Mouse (Mus musculus) ES-Bruce4 (cell line): ENCODE measurements around the gene Meioc.

Experiments
- CTCF ChIP-seq: IDR thresholded peaks from one replicate; pipeline ENCODE4 v1.8.1; 2011; ENCODE audit warnings: low read depth, low read length
- EP300 ChIP-seq: IDR thresholded peaks from 2 replicates; pipeline ENCODE4 v1.6.1; 2011; ENCODE audit warnings: low read depth, low read length; ENCODE audit not compliant: insufficient read depth
- POLR2A ChIP-seq: IDR thresholded peaks from one replicate; pipeline ENCODE4 v1.8.1; 2011; ENCODE audit warnings: low read length; ENCODE audit not compliant: insufficient read depth

DNA sequence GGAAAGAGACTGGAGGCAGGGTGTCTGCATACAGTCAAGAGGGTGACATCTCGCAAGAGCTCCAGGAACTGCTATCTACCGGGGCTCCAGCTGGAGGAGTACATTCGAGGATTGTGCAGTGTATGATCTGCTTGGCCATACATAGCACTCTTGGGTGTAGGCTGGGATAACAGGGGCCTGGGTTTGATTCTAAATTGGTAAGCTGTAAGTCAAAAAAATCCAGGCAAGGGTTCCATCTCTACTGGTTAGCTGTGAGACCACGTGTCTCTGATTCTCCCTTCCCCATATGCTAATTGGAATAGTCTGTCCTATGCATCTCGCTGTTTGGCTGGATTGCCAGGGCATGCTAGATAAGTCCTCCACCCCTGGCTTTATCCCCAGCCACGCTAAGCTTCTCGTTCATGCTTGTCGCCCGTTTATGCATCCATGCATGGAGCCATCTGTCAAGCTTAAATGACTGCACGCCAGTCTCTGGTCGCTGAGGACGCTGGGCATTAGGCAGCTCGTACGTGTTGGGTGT, 38.6 kb upstream of the Meioc start:
- TF ChIP-seq POLR2A = no peak
- no peak for TF ChIP-seq CTCF
- TF ChIP-seq EP300 = no peak
